Mouse (Mus musculus) hindbrain, embryonic 16.5 days (tissue): ENCODE data around the gene Hoxd3. TPM values are rescaled to one million over a fixed set of nuclear protein-coding genes. Genes with fewer than 3 reads are reported as not detected.

Experiments
- ATAC-seq: fragments of 200-750 bp; cut with Nextera tagmentation; 2 replicates; pipeline ENCODE4 v1.8.0; 2017; ENCODE audit warnings: moderate TSS enrichment, moderate library complexity
- H3K27ac ChIP-seq: fragments of 300-500 bp; sonication (generic); 2 replicates; pipeline ENCODE4 v1.5.1; 2014; ENCODE audit warnings: low read depth, mild to moderate bottlenecking, control low read depth, low read length, moderate library complexity
- H3K27me3 ChIP-seq: fragments of 300-500 bp; sonication (generic); replicated peaks from 2 replicates; pipeline ENCODE4 v1.6.1; 2014; ENCODE audit warnings: low read length; ENCODE audit not compliant: control insufficient read depth, insufficient read depth
- H3K36me3 ChIP-seq: fragments of 300-500 bp; sonication (generic); 2 replicates; pipeline ENCODE4 v1.6.1; 2014; ENCODE audit warnings: mild to moderate bottlenecking, low read length, moderate library complexity, mixed read lengths; ENCODE audit not compliant: control insufficient read depth, insufficient read depth
- H3K4me1 ChIP-seq: fragments of 300-500 bp; sonication (generic); 2 replicates; pipeline ENCODE4 v1.6.1; 2014; ENCODE audit warnings: low read depth, low read length; ENCODE audit not compliant: control insufficient read depth, insufficient read depth
- H3K4me2 ChIP-seq: fragments of 300-500 bp; sonication (generic); 2 replicates; pipeline ENCODE4 v1.6.1; 2014; ENCODE audit warnings: mild to moderate bottlenecking, low read length, control low read depth, moderate library complexity
- H3K4me3 ChIP-seq: fragments of 300-500 bp; sonication (generic); 2 replicates; pipeline ENCODE4 v1.5.1; 2014; ENCODE audit warnings: mild to moderate bottlenecking, low read length, control low read depth, moderate library complexity
- H3K9ac ChIP-seq: fragments of 300-500 bp; sonication (generic); 2 replicates; pipeline ENCODE4 v1.6.1; 2014; ENCODE audit warnings: low read depth, mild to moderate bottlenecking, control low read depth, low read length, moderate library complexity
- H3K9me3 ChIP-seq: fragments of 300-500 bp; sonication (generic); 2 replicates; pipeline ENCODE4 v1.6.1; 2014; ENCODE audit warnings: mild to moderate bottlenecking, low read length, moderate library complexity; ENCODE audit not compliant: control insufficient read depth
- WGBS: fragments of 180-500 bp; shearing (Covaris S2); extraction: QIAGEN DNeasy Blood & Tissue Kit; methylation state at CpG from one replicate; pipeline ENCODE4 v1.1.7; 2014; 5-methylcytosine and 5-hydroxymethylcytosine counted together
- polyA plus RNA-seq: library from polyadenylated mRNA; unstranded; fragments of >200 nt; fragmentation: Nextera tagmentation; extraction: Ambion mirVana; gene quantifications from 2 replicates; pipeline ENCODE4 v1.2.1, GENCODE M21; 2015

Gene Hoxd3
- polyA plus RNA-seq, 1 experiment from 2014 or later: 43.8 TPM

DNA sequence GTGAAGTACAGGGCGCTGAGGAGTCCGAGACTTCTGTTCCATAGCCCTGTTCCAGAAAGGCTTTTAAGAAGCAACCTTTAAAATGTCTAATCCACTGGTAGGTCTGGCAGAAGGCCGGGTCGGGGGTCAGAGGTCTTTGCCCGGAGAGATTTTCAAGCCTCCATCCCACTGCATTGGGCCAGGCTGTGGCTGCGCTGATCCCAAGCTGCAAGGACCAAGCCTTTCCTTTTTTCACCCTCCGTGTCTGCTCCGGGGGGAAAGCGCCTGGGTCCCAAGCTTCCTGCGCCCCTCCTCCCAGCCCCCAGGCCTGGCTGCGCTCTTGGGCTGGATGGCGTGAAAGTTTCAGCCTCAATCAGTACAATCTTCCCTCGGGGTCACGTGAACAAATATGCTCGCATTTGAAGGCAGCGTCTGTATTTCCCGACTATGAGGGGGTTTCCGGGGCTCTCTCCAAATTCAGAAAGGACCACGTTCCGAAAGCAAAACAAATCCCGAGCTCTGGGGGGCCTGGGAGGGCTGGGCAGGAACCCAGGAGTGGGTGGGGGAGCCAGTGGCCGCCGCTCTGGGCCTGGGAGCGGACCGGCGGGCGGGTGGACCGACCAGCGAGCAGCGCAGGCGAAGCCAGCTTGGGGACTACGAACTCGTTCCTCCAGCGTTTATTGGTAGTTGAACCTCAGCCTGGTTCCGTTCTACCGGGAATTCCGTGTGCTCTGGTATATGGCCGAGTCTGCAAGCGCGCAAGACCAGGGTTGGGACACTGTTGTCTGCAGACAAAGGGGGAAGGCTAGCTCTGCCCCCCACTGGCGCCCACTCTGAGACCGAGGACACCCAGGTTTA, 24.3 kb downstream of the Hoxd3 start:
- ATAC-seq: peak; percentile 25; the same call in 1 of the 2 replicates
- peak overlapping the region; percentile 67 for H3K4me2 ChIP-seq
- H3K27ac ChIP-seq: peak overlapping the region; percentile 83
- peak overlapping the region; percentile 42 for H3K4me3 ChIP-seq
- WGBS: under 1% methylated on average over 40 of the region's 42 CpGs
- no peaks in the 10 kb centered on the region for H3K36me3 ChIP-seq
- no peaks in the 10 kb centered on the region; the same call in 1 of the 2 replicates for H3K4me1 ChIP-seq
- peak overlapping the region; percentile 66 for H3K9ac ChIP-seq
- peaks cover 31% of the 10 kb centered on the region for H3K27me3 ChIP-seq
- no peaks in the 10 kb centered on the region for H3K9me3 ChIP-seq

- peak overlapping the region; percentile 66 for H3K9ac ChIP-seq
- peaks cover 33% of the 10 kb centered on the region for H3K27me3 ChIP-seq
- WGBS: 5% methylated on average over 15 of the region's 15 CpGs
- peak overlapping the region; percentile 83 for H3K27ac ChIP-seq
- peak overlapping the region; percentile 42 for H3K4me3 ChIP-seq
- no peaks in the 10 kb centered on the region for H3K9me3 ChIP-seq
- H3K4me2 ChIP-seq: peak overlapping the region; percentile 67
- ATAC-seq: no peak
- no peaks in the 10 kb centered on the region; the same call in 1 of the 2 replicates for H3K4me1 ChIP-seq
- no peaks in the 10 kb centered on the region for H3K36me3 ChIP-seq
These were observed 25.2 kb downstream of the Hoxd3 start for GRCm38 (mm10) chr2:74736688-74737577.

DNA sequence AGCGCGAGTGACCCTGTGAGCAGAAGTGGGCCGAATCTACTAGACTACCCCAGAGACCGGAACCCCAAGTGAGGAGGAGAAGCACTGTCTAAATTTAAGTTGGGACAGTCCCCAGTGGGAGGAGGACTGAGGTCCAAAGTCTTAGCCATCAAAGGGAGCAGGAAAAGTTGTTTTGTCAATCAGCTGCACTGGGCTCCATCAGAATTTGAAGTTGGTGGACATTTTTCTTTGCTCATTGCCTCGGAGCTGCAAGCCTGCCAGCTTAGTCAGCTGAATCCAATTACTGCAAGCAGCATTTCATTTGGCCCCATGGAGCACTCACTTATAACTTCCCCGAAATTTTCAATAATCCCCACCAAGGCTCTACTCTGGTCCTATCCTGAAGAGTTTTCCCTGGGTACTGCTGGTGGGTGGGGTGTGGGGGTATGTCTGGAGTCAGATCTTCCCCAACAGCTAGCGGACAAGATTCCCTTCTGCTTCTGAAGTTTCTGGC, 25.9 kb downstream of the Hoxd3 start:
- no peaks in the 10 kb centered on the region for H3K9me3 ChIP-seq
- peak overlapping the region; percentile 42 for H3K4me3 ChIP-seq
- peak overlapping the region; percentile 83 for H3K27ac ChIP-seq
- no peak for ATAC-seq
- H3K4me2 ChIP-seq: peak overlapping the region; percentile 67
- 5% methylated on average over 7 of the region's 7 CpGs for WGBS
- no peaks in the 10 kb centered on the region for H3K36me3 ChIP-seq
- H3K27me3 ChIP-seq: peaks cover 32% of the 10 kb centered on the region
- H3K9ac ChIP-seq: peak overlapping the region; percentile 66
- no peaks in the 10 kb centered on the region; the same call in 1 of the 2 replicates for H3K4me1 ChIP-seq

- Histone ChIP-seq H3K9ac (peak overlapping the region; percentile 66; the same call in 1 of the 2 replicates), H3K4me1 (no peaks in the 10 kb centered on the region; the same call in 1 of the 2 replicates), H3K4me3 (peak overlapping the region; percentile 42), H3K36me3 (no peaks in the 10 kb centered on the region), H3K27ac (peak overlapping the region; percentile 83), H3K4me2 (peak overlapping the region; percentile 67), H3K9me3 (no peaks in the 10 kb centered on the region), H3K27me3 (peaks cover 40% of the 10 kb centered on the region)
- ATAC-seq: no peak
- 2% methylated on average over 20 of the region's 20 CpGs for WGBS
These were observed 27.1 kb downstream of the Hoxd3 start for GRCm38 (mm10) chr2:74738623-74739475.

GRCm38 (mm10) chr2:74739476-74739800, 27.7 kb downstream of the Hoxd3 start:
- Histone ChIP-seq H3K9ac (peak overlapping the region; percentile 68; the same call in 1 of the 2 replicates), H3K9me3 (no peaks in the 10 kb centered on the region), H3K4me1 (no peaks in the 10 kb centered on the region; the same call in 1 of the 2 replicates), H3K27me3 (peaks cover 46% of the 10 kb centered on the region), H3K27ac (peak overlapping the region; percentile 88), H3K36me3 (no peaks in the 10 kb centered on the region), H3K4me3 (peak overlapping the region; percentile 42), H3K4me2 (peak overlapping the region; percentile 67)
- ATAC-seq: no peak
- WGBS: 3% methylated on average over 2 of the region's 2 CpGs

DNA sequence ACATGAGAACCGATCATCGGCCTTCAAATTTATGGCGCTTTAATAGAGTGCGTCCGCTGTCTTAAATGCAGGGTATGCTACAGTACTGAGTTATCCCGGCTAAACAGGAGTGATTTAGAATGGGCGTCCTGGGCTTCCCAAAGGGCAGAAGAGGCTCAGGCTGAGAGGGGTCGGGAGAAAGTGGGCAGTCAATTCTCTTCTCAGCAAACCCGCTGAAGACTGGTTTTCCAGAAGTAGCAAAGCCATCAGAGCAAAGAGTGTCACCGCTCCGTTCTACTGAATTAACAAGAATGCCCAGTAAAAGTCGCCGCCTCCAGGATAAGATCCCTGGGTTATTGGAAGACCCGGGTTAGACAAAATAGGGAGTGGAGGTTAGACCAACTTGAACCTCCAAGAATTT, 28.1 kb downstream of the Hoxd3 start:
- no peaks in the 10 kb centered on the region for H3K36me3 ChIP-seq
- ATAC-seq: no peak
- peak overlapping the region; percentile 88 for H3K27ac ChIP-seq
- no peaks in the 10 kb centered on the region; the same call in 1 of the 2 replicates for H3K4me1 ChIP-seq
- H3K27me3 ChIP-seq: peaks cover 49% of the 10 kb centered on the region
- WGBS: 3% methylated on average over 14 of the region's 14 CpGs
- H3K4me2 ChIP-seq: peak overlapping the region; percentile 67
- peak overlapping the region; percentile 42 for H3K4me3 ChIP-seq
- H3K9me3 ChIP-seq: no peaks in the 10 kb centered on the region
- peak overlapping the region; percentile 68 for H3K9ac ChIP-seq

DNA sequence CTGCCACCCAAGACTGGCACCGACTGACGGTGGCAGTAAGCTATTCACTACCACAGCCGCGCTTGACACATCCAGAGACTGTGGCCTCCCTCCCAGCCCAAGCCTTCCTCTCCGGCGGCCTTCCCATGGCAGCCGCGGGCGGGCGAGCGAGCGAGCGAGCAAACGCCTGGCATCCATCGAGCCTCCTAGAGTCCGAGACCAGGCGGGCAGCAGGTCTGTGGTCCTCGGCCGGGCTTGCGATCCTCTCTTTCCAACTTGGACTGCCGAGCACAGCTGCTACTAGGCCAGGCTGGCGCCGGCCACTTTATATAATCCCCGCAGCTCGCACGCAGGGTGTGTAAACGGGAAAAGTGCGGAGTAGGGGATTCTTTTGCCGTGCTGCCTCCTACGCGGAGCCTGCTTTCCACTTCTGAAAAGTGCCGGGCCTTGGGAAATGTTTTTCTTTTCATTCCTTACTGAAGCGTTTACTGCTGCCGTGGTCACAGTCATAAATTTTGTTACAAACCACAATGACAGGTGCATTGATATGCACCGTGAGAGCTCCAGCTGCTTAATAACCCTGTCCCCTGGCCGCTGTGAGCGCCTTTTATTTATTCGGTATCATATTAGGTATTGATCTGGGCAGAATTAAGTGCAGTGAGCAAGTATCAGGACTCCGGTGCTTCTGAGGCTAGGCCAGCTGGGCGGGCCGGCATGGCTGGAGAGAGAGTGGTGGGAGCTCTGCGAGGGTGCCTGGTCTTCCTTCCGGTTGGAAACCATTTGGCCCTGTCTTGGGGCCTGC, 28.8 kb downstream of the Hoxd3 start:
- H3K36me3 ChIP-seq: no peaks in the 10 kb centered on the region
- H3K27me3 ChIP-seq: peaks cover 55% of the 10 kb centered on the region
- H3K27ac ChIP-seq: peak overlapping the region; percentile 88
- peak overlapping the region; percentile 42 for H3K4me3 ChIP-seq
- H3K4me1 ChIP-seq: no peaks in the 10 kb centered on the region; the same call in 1 of the 2 replicates
- peak overlapping the region; percentile 67 for H3K4me2 ChIP-seq
- no peaks in the 10 kb centered on the region for H3K9me3 ChIP-seq
- ATAC-seq: peak; percentile 3; the same call in 1 of the 2 replicates
- WGBS: under 1% methylated on average over 43 of the region's 43 CpGs
- H3K9ac ChIP-seq: peak overlapping the region; percentile 68
